Mouse (Mus musculus): Measurements from ENCODE around the gene Mpig6b. TPM values are rescaled to one million over a fixed set of nuclear protein-coding genes. Genes with fewer than 3 reads are reported as not detected.

Gene Mpig6b
- total and polyA plus RNA-seq, 2 experiments from 2014 or later, result 0.08 TPM; not detected in 1

- H3K9ac ChIP-seq, result 0 out of 2 replicates have a peak overlapping the region, but pooled peaks have one; percentile 65
- peak overlapping the region; percentile 83 for H3K4me2 ChIP-seq (ENCODE audit: low read depth)
- H3K4me3 ChIP-seq (ENCODE audit: low read depth, low read length), result peak overlapping the region; percentile 79
- WGBS, result 63% methylated on average over 22 of the region's 22 CpGs
- TF ChIP-seq CTCF (IDR thresholded peaks at IDR 0.05; ENCODE audit: low read depth), result no peak
- DNase-seq (no peak), ATAC-seq (no peak)
- peaks cover 12% of the 10 kb centered on the region for H3K36me3 ChIP-seq (ENCODE audit: insufficient read depth)
- no peaks in the 10 kb centered on the region for H3K9me3 ChIP-seq (ENCODE audit: low read length)
- peaks cover 16% of the 10 kb centered on the region; the same call in 1 of the 2 replicates for H3K4me1 ChIP-seq (ENCODE audit: insufficient read depth)
- peaks cover 4% of the 10 kb centered on the region for H3K27me3 ChIP-seq (ENCODE audit: insufficient read depth, low read length)
- H3K27ac ChIP-seq (ENCODE audit: low read depth, low read length), result no peak overlapping the region
Observed at GRCm38 (mm10) chr17:35060737-35061297, 5.2 kb downstream of the Mpig6b start.

GRCm38 (mm10) chr17:35060071-35060470 lies 5.9 kb downstream of the Mpig6b start:
- ATAC-seq (no peak), DNase-seq (no peak)
- Histone ChIP-seq H3K4me2 (ENCODE audit: low read depth) (peak overlapping the region; percentile 83), H3K36me3 (ENCODE audit: insufficient read depth) (peaks cover 12% of the 10 kb centered on the region), H3K27ac (ENCODE audit: low read depth, low read length) (no peak overlapping the region), H3K9ac (peak overlapping the region; percentile 65), H3K4me1 (ENCODE audit: insufficient read depth) (peaks cover 12% of the 10 kb centered on the region; the same call in 1 of the 2 replicates), H3K9me3 (ENCODE audit: low read length) (no peaks in the 10 kb centered on the region), H3K4me3 (ENCODE audit: low read depth, low read length) (peak overlapping the region; percentile 79), H3K27me3 (ENCODE audit: insufficient read depth, low read length) (peaks cover 3% of the 10 kb centered on the region)
- TF ChIP-seq CTCF (IDR thresholded peaks at IDR 0.05; ENCODE audit: low read depth), result no peak
- WGBS, result 16% methylated on average over 14 of the region's 14 CpGs

- peak; percentile 82 for TF ChIP-seq CTCF (IDR thresholded peaks at IDR 0.05; ENCODE audit: low read depth)
- Histone ChIP-seq H3K4me2 (ENCODE audit: low read depth) (peak within 1 kb of the TSS; percentile 83), H3K27ac (ENCODE audit: low read depth, low read length) (peak within 1 kb of the TSS; percentile 86), H3K9me3 (ENCODE audit: low read length) (no peaks in the 10 kb centered on the region), H3K4me3 (ENCODE audit: low read depth, low read length) (peak within 1 kb of the TSS; percentile 79), H3K36me3 (ENCODE audit: insufficient read depth) (peaks cover 13% of the 10 kb centered on the region), H3K4me1 (ENCODE audit: insufficient read depth) (peaks cover 9% of the 10 kb centered on the region; the same call in 1 of the 2 replicates), H3K9ac (peak within 1 kb of the TSS; percentile 65), H3K27me3 (ENCODE audit: insufficient read depth, low read length) (no peaks in the 10 kb centered on the region)
- WGBS, result 1% methylated on average over 57 of the region's 57 CpGs
- peak; percentile 90 for DNase-seq
- peak; percentile 90 for ATAC-seq
Observed at GRCm38 (mm10) chr17:35058911-35059892, 6.8 kb downstream of the Mpig6b start, which contains the start of gene Ddah2. Gene Ddah2, plus strand, starts transcription at chr17:35059035.

GRCm38 (mm10) chr17:35058316-35058715 lies 7.7 kb downstream of the Mpig6b start:
- Histone ChIP-seq H3K27ac (ENCODE audit: low read depth, low read length) (peak overlapping the region; percentile 86), H3K4me1 (ENCODE audit: insufficient read depth) (peaks cover 9% of the 10 kb centered on the region; the same call in 1 of the 2 replicates), H3K9me3 (ENCODE audit: low read length) (no peaks in the 10 kb centered on the region), H3K27me3 (ENCODE audit: insufficient read depth, low read length) (no peaks in the 10 kb centered on the region), H3K9ac (peak overlapping the region; percentile 65; the same call in 1 of the 2 replicates), H3K36me3 (ENCODE audit: insufficient read depth) (peaks cover 17% of the 10 kb centered on the region), H3K4me2 (ENCODE audit: low read depth) (peak overlapping the region; percentile 83), H3K4me3 (ENCODE audit: low read depth, low read length) (peak overlapping the region; percentile 79)
- ATAC-seq, result no peak
- TF ChIP-seq CTCF (IDR thresholded peaks at IDR 0.05; ENCODE audit: low read depth), result no peak
- no peak for DNase-seq
- WGBS, result 74% methylated on average over 9 of the region's 9 CpGs

DNA sequence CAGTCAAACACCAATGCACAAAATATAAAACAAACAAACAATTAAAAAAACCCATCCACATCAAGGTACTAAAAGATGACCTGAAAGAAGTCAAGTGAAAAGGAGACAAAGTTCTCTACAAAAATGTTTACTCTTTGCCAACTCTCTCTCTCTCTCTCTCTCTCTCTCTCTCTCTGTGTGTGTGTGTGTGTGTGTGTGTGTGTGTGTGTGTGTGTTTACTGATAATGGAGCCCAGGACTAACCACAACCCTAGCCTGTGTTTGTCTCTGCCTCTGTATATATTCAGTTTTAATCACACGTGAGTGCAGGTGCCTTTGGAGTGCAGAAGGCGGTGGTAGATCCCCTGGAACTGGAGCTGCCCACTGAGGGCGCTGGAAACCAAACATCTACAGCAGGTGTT lies 8.9 kb downstream of the Mpig6b start:
- Histone ChIP-seq H3K27ac (ENCODE audit: low read depth, low read length) (no peak overlapping the region), H3K9ac (no peak overlapping the region), H3K4me3 (ENCODE audit: low read depth, low read length) (no peak overlapping the region), H3K27me3 (ENCODE audit: insufficient read depth, low read length) (no peaks in the 10 kb centered on the region), H3K4me1 (ENCODE audit: insufficient read depth) (peaks cover 10% of the 10 kb centered on the region; the same call in 1 of the 2 replicates), H3K36me3 (ENCODE audit: insufficient read depth) (peaks cover 17% of the 10 kb centered on the region), H3K9me3 (ENCODE audit: low read length) (no peaks in the 10 kb centered on the region), H3K4me2 (ENCODE audit: low read depth) (no peak overlapping the region)
- no peak for TF ChIP-seq CTCF (IDR thresholded peaks at IDR 0.05; ENCODE audit: low read depth)
- DNase-seq (no peak), ATAC-seq (no peak)
- 79% methylated on average over 3 of the region's 3 CpGs for WGBS

GRCm38 (mm10) chr17:35055691-35056495 lies 10.1 kb downstream of the Mpig6b start:
- DNase-seq (no peak), ATAC-seq (no peak)
- H3K9ac ChIP-seq, result no peak overlapping the region
- H3K4me3 ChIP-seq (ENCODE audit: low read depth, low read length), result no peak overlapping the region
- 90% methylated on average over 7 of the region's 7 CpGs for WGBS
- no peak overlapping the region for H3K4me2 ChIP-seq (ENCODE audit: low read depth)
- H3K36me3 ChIP-seq (ENCODE audit: insufficient read depth), result peaks cover 7% of the 10 kb centered on the region
- peaks cover 16% of the 10 kb centered on the region; the same call in 1 of the 2 replicates for H3K4me1 ChIP-seq (ENCODE audit: insufficient read depth)
- no peaks in the 10 kb centered on the region for H3K9me3 ChIP-seq (ENCODE audit: low read length)
- no peak for TF ChIP-seq CTCF (IDR thresholded peaks at IDR 0.05; ENCODE audit: low read depth)
- H3K27me3 ChIP-seq (ENCODE audit: insufficient read depth, low read length), result no peaks in the 10 kb centered on the region
- no peak overlapping the region for H3K27ac ChIP-seq (ENCODE audit: low read depth, low read length)
